Mouse (Mus musculus) kidney, embryonic 15.5 days (tissue): ENCODE measurements around the gene Xylt1. TPM values are rescaled to one million over a fixed set of nuclear protein-coding genes. Genes with fewer than 3 reads are reported as not detected.

Experiments used
- ATAC-seq: fragments of 200-750 bp; cut with Nextera tagmentation; replicated peaks from 2 replicates; pipeline ENCODE4 v1.8.0; 2017; ENCODE audit warnings: moderate TSS enrichment; ENCODE audit not compliant: low FRiP score
- H3K27ac ChIP-seq: fragments of 300-500 bp; sonication (generic); 2 replicates; pipeline ENCODE4 v1.5.1; 2015; ENCODE audit warnings: mild to moderate bottlenecking, inconsistent platforms
- H3K27me3 ChIP-seq: fragments of 300-500 bp; sonication (generic); 2 replicates; pipeline ENCODE4 v1.6.1; 2015; ENCODE audit warnings: inconsistent platforms
- H3K36me3 ChIP-seq: fragments of 300-500 bp; sonication (generic); 2 replicates; pipeline ENCODE4 v1.6.1; 2015; ENCODE audit warnings: inconsistent platforms
- H3K4me1 ChIP-seq: fragments of 300-500 bp; sonication (generic); 2 replicates; pipeline ENCODE4 v1.6.1; 2015; ENCODE audit warnings: inconsistent platforms
- H3K4me2 ChIP-seq: fragments of 300-500 bp; sonication (generic); 2 replicates; pipeline ENCODE4 v1.6.1; 2015; ENCODE audit warnings: moderate library complexity, mild to moderate bottlenecking, inconsistent platforms
- H3K4me3 ChIP-seq: fragments of 300-500 bp; sonication (generic); replicated peaks from 2 replicates; pipeline ENCODE4 v1.5.1; 2015; ENCODE audit warnings: mild to moderate bottlenecking, inconsistent platforms
- H3K9ac ChIP-seq: fragments of 300-500 bp; sonication (generic); 2 replicates; pipeline ENCODE4 v1.6.1; 2015; ENCODE audit warnings: mild to moderate bottlenecking, inconsistent platforms
- H3K9me3 ChIP-seq: fragments of 300-500 bp; sonication (generic); replicated peaks from 2 replicates; pipeline ENCODE4 v1.6.1; 2016; ENCODE audit warnings: inconsistent platforms
- WGBS: fragments of 180-500 bp; shearing (Covaris S2); methylation state at CpG from one replicate; pipeline ENCODE4 v1.1.7; 2015; ENCODE audit warnings: mixed read lengths; 5-methylcytosine and 5-hydroxymethylcytosine counted together
- polyA plus RNA-seq: library from polyadenylated mRNA; unstranded; fragments of >200 nt; fragmentation: Nextera tagmentation; extraction: Ambion mirVana; gene quantifications from 2 replicates; pipeline ENCODE4 v1.2.1, GENCODE M21; 2015

Xylt1 gene
- polyA plus RNA-seq, 1 experiment from 2014 or later = 2.3 TPM

GRCm38 (mm10) chr7:117399971-117400370 is 19.2 kb downstream of the Xylt1 start:
- H3K27me3 ChIP-seq = no peaks in the 10 kb centered on the region
- no peak overlapping the region for H3K27ac ChIP-seq
- no peaks in the 10 kb centered on the region for H3K36me3 ChIP-seq
- no peak overlapping the region for H3K4me3 ChIP-seq
- H3K9ac ChIP-seq = no peak overlapping the region
- ATAC-seq = no peak
- H3K4me1 ChIP-seq = 0 out of 2 replicates have a peak, but pooled peaks cover 7% of the 10 kb centered on the region
- H3K4me2 ChIP-seq = no peak overlapping the region
- H3K9me3 ChIP-seq = no peaks in the 10 kb centered on the region
- WGBS = 89% methylated on average over 5 of the region's 5 CpGs

- WGBS = 77% methylated on average over 4 of the region's 4 CpGs
Measured at GRCm38 (mm10) chr7:117401581-117401980, 20.8 kb downstream of the Xylt1 start.

GRCm38 (mm10) chr7:117406336-117406735 is 25.6 kb downstream of the Xylt1 start:
- Histone ChIP-seq H3K4me3 (no peak overlapping the region), H3K27ac (no peak overlapping the region), H3K9ac (no peak overlapping the region), H3K4me2 (no peak overlapping the region), H3K4me1 (0 out of 2 replicates have a peak, but pooled peaks cover 4% of the 10 kb centered on the region), H3K27me3 (no peaks in the 10 kb centered on the region), H3K9me3 (no peaks in the 10 kb centered on the region), H3K36me3 (no peaks in the 10 kb centered on the region)
- 85% methylated on average over 3 of the region's 3 CpGs for WGBS
- ATAC-seq = no peak

More at GRCm38 (mm10) chr7:117401581-117401980, 20.8 kb downstream of the Xylt1 start:
- no peak for ATAC-seq
- H3K9me3 ChIP-seq = no peaks in the 10 kb centered on the region
- H3K27me3 ChIP-seq = no peaks in the 10 kb centered on the region
- H3K4me1 ChIP-seq = 0 out of 2 replicates have a peak, but pooled peaks cover 7% of the 10 kb centered on the region
- H3K4me2 ChIP-seq = no peak overlapping the region
- H3K27ac ChIP-seq = no peak overlapping the region
- H3K36me3 ChIP-seq = no peaks in the 10 kb centered on the region
- H3K9ac ChIP-seq = no peak overlapping the region
- H3K4me3 ChIP-seq = no peak overlapping the region

GRCm38 (mm10) chr7:117409268-117409988 is 28.6 kb downstream of the Xylt1 start:
- Histone ChIP-seq H3K27ac (no peak overlapping the region), H3K4me3 (no peak overlapping the region), H3K4me1 (no peaks in the 10 kb centered on the region), H3K9ac (no peak overlapping the region), H3K4me2 (no peak overlapping the region), H3K9me3 (no peaks in the 10 kb centered on the region), H3K27me3 (no peaks in the 10 kb centered on the region), H3K36me3 (no peaks in the 10 kb centered on the region)
- no peak for ATAC-seq
- 86% methylated on average over 8 of the region's 8 CpGs for WGBS

- peaks cover 2% of the 10 kb centered on the region; the same call in 1 of the 2 replicates for H3K4me1 ChIP-seq
- no peak overlapping the region for H3K27ac ChIP-seq
- no peaks in the 10 kb centered on the region for H3K9me3 ChIP-seq
- WGBS = 94% methylated on average over 2 of the region's 2 CpGs
- no peak overlapping the region for H3K9ac ChIP-seq
- H3K27me3 ChIP-seq = no peaks in the 10 kb centered on the region
- no peak for ATAC-seq
- no peak overlapping the region for H3K4me2 ChIP-seq
- no peak overlapping the region for H3K4me3 ChIP-seq
- no peaks in the 10 kb centered on the region for H3K36me3 ChIP-seq
Measured at GRCm38 (mm10) chr7:117411874-117412273, 31.1 kb downstream of the Xylt1 start.

- no peaks in the 10 kb centered on the region for H3K9me3 ChIP-seq
- H3K4me2 ChIP-seq = no peak overlapping the region
- no peak for ATAC-seq
- no peaks in the 10 kb centered on the region for H3K36me3 ChIP-seq
- no peaks in the 10 kb centered on the region for H3K27me3 ChIP-seq
- no peak overlapping the region for H3K4me3 ChIP-seq
- H3K4me1 ChIP-seq = peaks cover 2% of the 10 kb centered on the region; the same call in 1 of the 2 replicates
- no peak overlapping the region for H3K27ac ChIP-seq
- H3K9ac ChIP-seq = no peak overlapping the region
- 69% methylated on average over 5 of the region's 5 CpGs for WGBS
Measured at GRCm38 (mm10) chr7:117412405-117412804, 31.6 kb downstream of the Xylt1 start.

- Histone ChIP-seq H3K4me2 (no peak overlapping the region), H3K27ac (no peak overlapping the region), H3K4me1 (peaks cover 7% of the 10 kb centered on the region; the same call in 1 of the 2 replicates), H3K27me3 (no peaks in the 10 kb centered on the region), H3K36me3 (no peaks in the 10 kb centered on the region), H3K9ac (no peak overlapping the region), H3K4me3 (no peak overlapping the region), H3K9me3 (no peaks in the 10 kb centered on the region)
- ATAC-seq = no peak
- WGBS = 66% methylated on average over 12 of the region's 12 CpGs
Measured at GRCm38 (mm10) chr7:117414341-117415008, 33.7 kb downstream of the Xylt1 start.

- no peak overlapping the region for H3K27ac ChIP-seq
- no peaks in the 10 kb centered on the region for H3K9me3 ChIP-seq
- no peaks in the 10 kb centered on the region for H3K27me3 ChIP-seq
- no peak overlapping the region for H3K4me3 ChIP-seq
- peaks cover 7% of the 10 kb centered on the region; the same call in 1 of the 2 replicates for H3K4me1 ChIP-seq
- ATAC-seq = no peak
- H3K36me3 ChIP-seq = no peaks in the 10 kb centered on the region
- no peak overlapping the region for H3K9ac ChIP-seq
- 93% methylated on average over 8 of the region's 8 CpGs for WGBS
- H3K4me2 ChIP-seq = no peak overlapping the region
Measured at GRCm38 (mm10) chr7:117415009-117415363, 34.2 kb downstream of the Xylt1 start.

GRCm38 (mm10) chr7:117419041-117419440 is 38.3 kb downstream of the Xylt1 start:
- WGBS = 51% methylated on average over 5 of the region's 5 CpGs

GRCm38 (mm10) chr7:117419846-117420245 is 39.1 kb downstream of the Xylt1 start:
- Histone ChIP-seq H3K27me3 (no peaks in the 10 kb centered on the region), H3K9me3 (no peaks in the 10 kb centered on the region), H3K36me3 (no peaks in the 10 kb centered on the region), H3K9ac (no peak overlapping the region), H3K4me3 (no peak overlapping the region), H3K27ac (no peak overlapping the region), H3K4me2 (no peak overlapping the region), H3K4me1 (peaks cover 26% of the 10 kb centered on the region)
- no peak for ATAC-seq
- 76% methylated on average over 2 of the region's 2 CpGs for WGBS

More at GRCm38 (mm10) chr7:117419041-117419440, 38.3 kb downstream of the Xylt1 start:
- no peak overlapping the region for H3K9ac ChIP-seq
- no peak overlapping the region for H3K27ac ChIP-seq
- no peaks in the 10 kb centered on the region for H3K27me3 ChIP-seq
- no peaks in the 10 kb centered on the region for H3K36me3 ChIP-seq
- no peak overlapping the region for H3K4me3 ChIP-seq
- no peak overlapping the region for H3K4me2 ChIP-seq
- H3K4me1 ChIP-seq = peaks cover 28% of the 10 kb centered on the region
- H3K9me3 ChIP-seq = no peaks in the 10 kb centered on the region
- ATAC-seq = no peak

GRCm38 (mm10) chr7:117420301-117420700 is 39.5 kb downstream of the Xylt1 start:
- no peak overlapping the region for H3K9ac ChIP-seq
- no peaks in the 10 kb centered on the region for H3K36me3 ChIP-seq
- no peak overlapping the region for H3K27ac ChIP-seq
- peaks cover 26% of the 10 kb centered on the region for H3K4me1 ChIP-seq
- no peaks in the 10 kb centered on the region for H3K27me3 ChIP-seq
- no peak overlapping the region for H3K4me3 ChIP-seq
- ATAC-seq = no peak
- no peaks in the 10 kb centered on the region for H3K9me3 ChIP-seq
- no peak overlapping the region for H3K4me2 ChIP-seq

- no peaks in the 10 kb centered on the region for H3K9me3 ChIP-seq
- no peak overlapping the region for H3K9ac ChIP-seq
- H3K27ac ChIP-seq = no peak overlapping the region
- no peak overlapping the region for H3K4me2 ChIP-seq
- H3K4me1 ChIP-seq = peaks cover 26% of the 10 kb centered on the region
- no peak overlapping the region for H3K4me3 ChIP-seq
- no peak for ATAC-seq
- WGBS = 42% methylated on average over 11 of the region's 11 CpGs
- H3K27me3 ChIP-seq = no peaks in the 10 kb centered on the region
- no peaks in the 10 kb centered on the region for H3K36me3 ChIP-seq
Measured at GRCm38 (mm10) chr7:117420836-117421566, 40.2 kb downstream of the Xylt1 start.
